Mouse (Mus musculus) testis, postnatal 10 days (tissue): Measurements from ENCODE around the gene Gm2663.
A peak's percentile ranks its signal among the peaks of the same experiment; 100 is the strongest.
"Not testable (repeated sequence)": the region's sequence is repeated elsewhere in the genome, so short reads cannot be mapped to it uniquely, and the experiment has no call there.

ENCODE experiments used
- DNase-seq: peaks from one replicate; pipeline ENCODE4 v3.0.0; 2021; ENCODE audit warnings: low spot score

The Gm2663 gene

GRCm38 (mm10) chr6:40999379-40999778 lies at the start of gene Gm2663:
Gm2663 (minus strand) TSS chr6:40999479.
- not testable (repeated sequence) for DNase-seq

GRCm38 (mm10) chr6:41048602-41049001 lies 49.3 kb upstream of the Gm2663 start:
- DNase-seq: no peak

GRCm38 (mm10) chr6:41047961-41048360 lies 48.7 kb upstream of the Gm2663 start:
- no peak for DNase-seq

- no peak for DNase-seq
Measured at GRCm38 (mm10) chr6:41047202-41047601, 47.9 kb upstream of the Gm2663 start.

GRCm38 (mm10) chr6:41046553-41046952 lies 47.3 kb upstream of the Gm2663 start:
- no peak for DNase-seq

GRCm38 (mm10) chr6:41044753-41045152 lies 45.5 kb upstream of the Gm2663 start:
- no peak for DNase-seq

GRCm38 (mm10) chr6:41044314-41044713 lies 45.0 kb upstream of the Gm2663 start:
- no peak for DNase-seq

- DNase-seq: no peak
Measured at GRCm38 (mm10) chr6:41035409-41035808, 36.1 kb upstream of the Gm2663 start, which contains the start of gene 2210010C04Rik. 2210010C04Rik (minus strand) TSS chr6:41035509.

GRCm38 (mm10) chr6:41032802-41033201 lies 33.5 kb upstream of the Gm2663 start:
- no peak for DNase-seq

- DNase-seq: no peak
Measured at GRCm38 (mm10) chr6:41032231-41032630, 33.0 kb upstream of the Gm2663 start.

- no peak for DNase-seq
Measured at GRCm38 (mm10) chr6:41030821-41031220, 31.5 kb upstream of the Gm2663 start.

- peak; percentile 39 for DNase-seq
Measured at GRCm38 (mm10) chr6:41027053-41027452, 27.8 kb upstream of the Gm2663 start.

GRCm38 (mm10) chr6:41025873-41026650 lies 26.8 kb upstream of the Gm2663 start:
- no peak for DNase-seq

GRCm38 (mm10) chr6:41019140-41019539 lies 19.9 kb upstream of the Gm2663 start:
- DNase-seq: no peak

GRCm38 (mm10) chr6:41018629-41019028 lies 19.4 kb upstream of the Gm2663 start:
- no peak for DNase-seq

- DNase-seq: no peak
Measured at GRCm38 (mm10) chr6:41015065-41015464, 15.8 kb upstream of the Gm2663 start.

- DNase-seq: not testable (repeated sequence)
Measured at GRCm38 (mm10) chr6:40964454-40964853, 34.8 kb downstream of the Gm2663 start, which contains the start of gene 1810009J06Rik. 1810009J06Rik (plus strand) TSS chr6:40964754.

GRCm38 (mm10) chr6:40953716-40954115 lies 45.6 kb downstream of the Gm2663 start:
- no peak for DNase-seq

GRCm38 (mm10) chr6:40951770-40952169 lies 47.5 kb downstream of the Gm2663 start, which contains the start of gene Gm4744:
Gm4744 (minus strand) TSS chr6:40951870.
- no peak for DNase-seq
